Mouse (Mus musculus) right cerebral cortex, postnatal 10 days (tissue): ENCODE results near the gene Olfr1467.

Experiments used
- DNase-seq, 2 experiments: peaks; one replicate each; pipeline ENCODE4 v3.0.0; 2021; ENCODE audit warnings: low spot score in 2 of 2

The Olfr1467 gene

GRCm38 (mm10) chr19:13361936-13362335, at the start of gene Olfr1467:
Gene Olfr1467, plus strand, starts transcription at chr19:13362236.
- no peak for DNase-seq

GRCm38 (mm10) chr19:13315441-13315840, 46.6 kb upstream of the Olfr1467 start, which contains the start of gene Olfr1465:
Gene Olfr1465, minus strand, starts transcription at chr19:13315541.
- DNase-seq = no peak

DNA sequence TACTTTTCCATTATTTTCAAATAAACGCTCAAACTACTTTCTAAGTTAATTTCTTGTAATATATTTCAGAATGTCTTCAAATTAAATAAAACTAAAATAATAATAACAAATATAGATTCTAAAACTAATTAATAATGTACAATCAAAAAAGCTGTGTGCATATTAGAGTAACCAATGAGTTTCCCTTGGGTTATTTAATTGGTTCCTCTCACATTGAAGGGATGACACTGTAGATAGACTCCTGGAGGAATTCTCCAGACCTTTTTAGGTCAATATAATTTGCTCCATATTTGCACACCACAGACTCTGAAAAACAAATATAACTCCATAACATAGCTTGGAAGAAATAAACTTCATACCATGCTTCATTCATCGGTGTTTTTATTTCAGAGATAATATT, 23.5 kb upstream of the Olfr1467 start, which contains the start of gene Olfr1466:
Gene Olfr1466, plus strand, starts transcription at position 301 of the 400 bp plus-strand sequence.
- no peak for DNase-seq

- DNase-seq = no peak
Observed at GRCm38 (mm10) chr19:13407549-13407948, 45.5 kb downstream of the Olfr1467 start, which contains the start of gene Olfr1469. Gene Olfr1469, plus strand, starts transcription at chr19:13407849.
